Mouse (Mus musculus) hindbrain, embryonic 15.5 days (tissue): ENCODE results near the gene Zfp950. TPM values are rescaled to one million over a fixed set of nuclear protein-coding genes. Genes with fewer than 3 reads are reported as not detected.

Source experiments
- ATAC-seq: fragments of 200-750 bp; cut with Nextera tagmentation; 2 replicates; pipeline ENCODE4 v1.8.0; 2017; ENCODE audit warnings: low read depth, moderate number of reproducible peaks, moderate TSS enrichment; ENCODE audit not compliant: low FRiP score
- H3K27ac ChIP-seq: fragments of 300-500 bp; sonication (generic); replicated peaks from 2 replicates; pipeline ENCODE4 v1.5.1; 2015; ENCODE audit warnings: mild to moderate bottlenecking, inconsistent platforms
- H3K27me3 ChIP-seq: fragments of 300-500 bp; sonication (generic); 2 replicates; pipeline ENCODE4 v1.6.1; 2015; ENCODE audit warnings: control low read depth, inconsistent platforms
- H3K36me3 ChIP-seq: fragments of 300-500 bp; sonication (generic); 2 replicates; pipeline ENCODE4 v1.6.1; 2015; ENCODE audit warnings: control low read depth, inconsistent platforms
- H3K4me1 ChIP-seq: fragments of 300-500 bp; sonication (generic); replicated peaks from 2 replicates; pipeline ENCODE4 v1.6.1; 2015; ENCODE audit warnings: control low read depth, inconsistent platforms
- H3K4me2 ChIP-seq: fragments of 300-500 bp; sonication (generic); 2 replicates; pipeline ENCODE4 v1.6.1; 2015; ENCODE audit warnings: moderate library complexity, mild to moderate bottlenecking, inconsistent platforms
- H3K4me3 ChIP-seq: fragments of 300-500 bp; sonication (generic); 2 replicates; pipeline ENCODE4 v1.5.1; 2015; ENCODE audit warnings: mild to moderate bottlenecking, inconsistent platforms
- H3K9ac ChIP-seq: fragments of 300-500 bp; sonication (generic); 2 replicates; pipeline ENCODE4 v1.6.1; 2015; ENCODE audit warnings: inconsistent platforms
- H3K9me3 ChIP-seq: fragments of 300-500 bp; sonication (generic); 2 replicates; pipeline ENCODE4 v1.6.1; 2016; ENCODE audit warnings: control low read depth, inconsistent platforms
- WGBS: fragments of 180-500 bp; shearing (Covaris S2); methylation state at CpG from one replicate; pipeline ENCODE4 v1.1.7; 2015; 5-methylcytosine and 5-hydroxymethylcytosine counted together
- polyA plus RNA-seq: library from polyadenylated mRNA; unstranded; fragments of >200 nt; fragmentation: Nextera tagmentation; extraction: Ambion mirVana; gene quantifications from 2 replicates; pipeline ENCODE4 v1.2.1, GENCODE M21; 2015

Gene Zfp950
- polyA plus RNA-seq, 1 experiment from 2014 or later = 47.7 TPM

DNA sequence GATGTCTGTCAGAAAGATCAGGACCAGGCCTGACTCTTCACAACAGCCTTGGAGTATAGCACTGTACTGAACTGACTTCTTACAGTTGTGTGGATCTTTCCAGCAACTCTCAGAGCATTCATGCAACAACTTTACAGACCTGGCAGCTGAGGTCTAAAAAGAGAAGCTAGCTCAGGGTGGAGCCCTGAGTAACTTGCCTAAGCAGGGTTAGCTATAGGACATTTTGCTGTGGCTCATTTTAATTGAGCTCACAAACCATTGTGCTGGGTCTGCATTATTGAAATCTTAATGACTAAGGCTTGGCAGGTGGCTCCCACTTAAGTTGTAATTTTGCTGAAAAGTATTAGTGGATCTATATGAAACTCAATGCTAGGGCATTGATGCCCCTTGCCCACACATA is 88.6 kb downstream of the Zfp950 start:
- no peaks in the 10 kb centered on the region for H3K36me3 ChIP-seq
- no peaks in the 10 kb centered on the region for H3K9me3 ChIP-seq
- no peak overlapping the region for H3K4me3 ChIP-seq
- H3K9ac ChIP-seq = no peak overlapping the region
- no peak overlapping the region for H3K27ac ChIP-seq
- no peaks in the 10 kb centered on the region for H3K4me1 ChIP-seq
- H3K4me2 ChIP-seq = no peak overlapping the region
- ATAC-seq = no peak
- no peaks in the 10 kb centered on the region for H3K27me3 ChIP-seq

DNA sequence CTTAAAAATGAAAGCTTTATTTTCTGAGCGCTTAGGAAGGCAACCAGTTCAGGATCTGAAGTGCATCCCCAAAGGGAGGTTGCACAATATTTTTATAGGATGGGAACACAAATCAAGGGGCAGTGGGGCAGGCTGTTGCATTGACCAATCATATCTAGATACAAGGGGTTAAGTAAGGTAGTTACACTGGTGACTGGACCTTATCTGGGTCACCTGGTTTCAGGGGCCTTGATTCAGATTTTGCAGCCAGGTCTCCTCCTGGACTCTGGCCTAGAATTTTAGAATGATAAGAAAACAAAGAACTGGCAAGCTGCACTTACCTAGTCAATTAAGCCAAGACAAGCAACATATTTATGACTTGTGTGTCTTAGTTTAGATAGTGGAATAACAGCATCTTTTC is 89.5 kb downstream of the Zfp950 start:
- Histone ChIP-seq H3K27ac (no peak overlapping the region), H3K4me2 (no peak overlapping the region), H3K27me3 (no peaks in the 10 kb centered on the region), H3K9ac (no peak overlapping the region), H3K4me1 (no peaks in the 10 kb centered on the region), H3K4me3 (no peak overlapping the region), H3K9me3 (no peaks in the 10 kb centered on the region), H3K36me3 (no peaks in the 10 kb centered on the region)
- 100% methylated on average over 1 of the region's 1 CpGs for WGBS
- ATAC-seq = no peak

DNA sequence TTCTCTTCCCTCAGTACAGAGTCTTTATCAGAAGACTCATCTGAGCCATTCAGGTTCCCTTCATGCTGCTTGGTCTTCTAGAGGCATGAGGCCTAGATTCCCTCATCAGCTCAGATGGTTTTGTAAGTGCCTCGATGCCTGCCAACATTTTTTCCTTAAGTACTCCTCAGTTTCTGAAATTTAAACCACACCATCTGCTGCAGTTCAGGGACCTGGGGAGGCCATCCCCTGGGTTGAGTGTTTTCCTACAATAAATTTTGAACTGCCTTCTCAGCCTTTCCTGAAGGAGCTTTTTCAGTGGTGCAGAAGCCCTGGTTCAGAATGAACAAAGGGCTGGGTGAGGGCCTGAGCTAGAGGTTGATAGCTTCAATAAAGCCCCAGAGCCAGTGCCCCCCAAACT is 91.2 kb downstream of the Zfp950 start:
- no peaks in the 10 kb centered on the region for H3K9me3 ChIP-seq
- H3K4me2 ChIP-seq = no peak overlapping the region
- no peaks in the 10 kb centered on the region for H3K4me1 ChIP-seq
- no peak overlapping the region for H3K4me3 ChIP-seq
- no peaks in the 10 kb centered on the region for H3K36me3 ChIP-seq
- no peaks in the 10 kb centered on the region for H3K27me3 ChIP-seq
- no peak for ATAC-seq
- no peak overlapping the region for H3K9ac ChIP-seq
- H3K27ac ChIP-seq = no peak overlapping the region
- WGBS = 64% methylated on average over 1 of the region's 1 CpGs

DNA sequence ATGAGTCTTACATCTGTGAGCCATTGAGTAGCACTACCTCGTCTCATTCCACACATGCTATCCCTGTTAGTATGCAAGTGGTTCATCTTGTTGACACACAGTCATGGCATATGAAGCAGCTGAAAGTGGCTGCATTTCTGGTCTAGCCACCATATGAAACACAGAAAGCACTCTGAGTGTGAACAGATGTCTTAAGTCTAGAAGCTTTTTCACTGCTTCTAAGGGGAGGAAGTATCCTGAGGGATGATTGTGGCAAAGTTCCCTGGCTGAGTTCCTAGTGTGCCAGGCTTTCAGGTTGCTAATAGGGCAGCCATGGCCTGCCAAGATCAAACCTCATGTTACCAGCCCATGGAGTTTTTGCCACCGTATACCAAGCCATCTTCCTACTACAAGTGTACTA is 92.0 kb downstream of the Zfp950 start:
- H3K9me3 ChIP-seq = no peaks in the 10 kb centered on the region
- H3K4me1 ChIP-seq = no peaks in the 10 kb centered on the region
- H3K4me2 ChIP-seq = no peak overlapping the region
- H3K36me3 ChIP-seq = no peaks in the 10 kb centered on the region
- no peak overlapping the region for H3K27ac ChIP-seq
- H3K9ac ChIP-seq = no peak overlapping the region
- WGBS = 84% methylated on average over 2 of the region's 2 CpGs
- ATAC-seq = no peak
- H3K4me3 ChIP-seq = no peak overlapping the region
- no peaks in the 10 kb centered on the region for H3K27me3 ChIP-seq

DNA sequence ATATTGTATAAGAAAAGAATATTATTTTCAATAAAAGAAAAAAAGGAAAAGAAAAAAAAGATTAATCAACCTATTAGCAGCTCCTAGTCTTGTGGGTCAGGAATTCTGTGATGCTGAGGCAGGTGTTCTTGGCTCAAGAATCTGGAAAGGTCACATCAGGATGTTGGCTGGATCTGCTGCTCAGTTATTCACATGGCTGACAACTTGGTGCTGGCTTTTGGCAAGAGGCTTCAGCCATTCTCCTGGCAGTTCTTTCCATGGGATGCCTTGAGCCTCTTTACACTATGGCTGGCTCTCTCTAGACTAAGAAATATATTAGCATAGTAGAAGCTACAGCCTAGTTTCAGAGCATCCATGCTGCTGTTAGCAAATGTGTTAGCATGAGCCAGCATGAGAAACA is 101.5 kb downstream of the Zfp950 start:
- Histone ChIP-seq H3K4me1 (no peaks in the 10 kb centered on the region), H3K9me3 (no peaks in the 10 kb centered on the region), H3K9ac (no peak overlapping the region), H3K4me2 (no peak overlapping the region), H3K27me3 (no peaks in the 10 kb centered on the region), H3K36me3 (no peaks in the 10 kb centered on the region), H3K27ac (no peak overlapping the region), H3K4me3 (no peak overlapping the region)
- no peak for ATAC-seq

DNA sequence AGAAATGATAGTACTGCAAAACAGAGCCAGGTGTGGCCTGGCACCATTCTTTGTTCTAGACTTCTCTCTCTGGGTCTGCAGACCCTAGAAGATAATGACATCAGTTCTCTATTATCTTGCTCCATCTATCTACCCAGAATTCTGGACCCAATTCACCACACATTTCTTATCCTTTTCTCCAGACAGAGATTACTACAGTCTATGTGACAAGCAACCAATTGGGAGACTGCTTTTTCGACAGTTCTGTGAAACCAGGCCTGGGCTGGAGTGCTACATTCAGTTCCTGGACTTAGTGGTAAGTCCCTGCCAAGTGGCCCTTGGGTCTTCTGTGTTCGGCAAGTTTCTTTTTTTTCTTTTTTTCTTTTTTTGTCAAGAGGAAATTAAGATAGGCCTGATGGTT is 109.1 kb downstream of the Zfp950 start:
- H3K4me2 ChIP-seq = no peak overlapping the region
- WGBS = 83% methylated on average over 2 of the region's 2 CpGs
- H3K9me3 ChIP-seq = no peaks in the 10 kb centered on the region
- H3K9ac ChIP-seq = no peak overlapping the region
- no peak overlapping the region for H3K27ac ChIP-seq
- H3K36me3 ChIP-seq = no peaks in the 10 kb centered on the region
- H3K27me3 ChIP-seq = no peaks in the 10 kb centered on the region
- H3K4me1 ChIP-seq = no peaks in the 10 kb centered on the region
- no peak overlapping the region for H3K4me3 ChIP-seq
- ATAC-seq = no peak

DNA sequence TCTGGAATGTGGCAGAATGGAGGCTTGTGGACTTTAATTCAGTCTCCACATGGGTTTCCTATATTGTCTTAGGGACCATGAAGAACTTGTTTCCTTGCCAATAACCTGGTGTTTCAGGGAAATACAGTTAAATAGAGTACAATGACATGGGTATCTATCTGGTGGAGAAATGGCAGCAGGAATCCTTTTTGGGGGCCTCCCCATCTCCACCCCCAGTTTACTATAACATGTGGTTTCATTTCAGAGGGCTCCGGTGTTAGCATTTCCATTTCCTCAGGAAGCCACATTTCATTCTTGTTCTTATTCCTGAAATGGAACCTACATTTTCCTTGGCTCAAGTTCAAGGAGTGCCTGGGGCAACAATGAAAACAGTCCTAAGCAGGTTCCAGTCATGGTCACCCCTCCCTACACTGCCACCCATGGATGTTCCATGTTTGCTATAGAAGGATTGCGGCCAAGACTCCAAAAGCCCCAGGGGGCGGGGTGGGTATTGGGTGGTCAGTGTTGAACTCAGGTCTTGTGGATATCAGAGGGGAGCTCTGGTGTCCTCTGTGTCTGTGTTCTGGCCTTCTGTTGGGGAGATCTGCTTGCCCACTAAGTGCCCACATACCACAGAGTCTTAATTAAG is 118.6 kb downstream of the Zfp950 start:
- Histone ChIP-seq H3K9ac (no peak overlapping the region), H3K27ac (no peak overlapping the region), H3K4me1 (no peaks in the 10 kb centered on the region), H3K36me3 (no peaks in the 10 kb centered on the region), H3K9me3 (no peaks in the 10 kb centered on the region), H3K4me3 (no peak overlapping the region), H3K27me3 (no peaks in the 10 kb centered on the region), H3K4me2 (no peak overlapping the region)
- 91% methylated on average over 3 of the region's 3 CpGs for WGBS
- no peak for ATAC-seq

DNA sequence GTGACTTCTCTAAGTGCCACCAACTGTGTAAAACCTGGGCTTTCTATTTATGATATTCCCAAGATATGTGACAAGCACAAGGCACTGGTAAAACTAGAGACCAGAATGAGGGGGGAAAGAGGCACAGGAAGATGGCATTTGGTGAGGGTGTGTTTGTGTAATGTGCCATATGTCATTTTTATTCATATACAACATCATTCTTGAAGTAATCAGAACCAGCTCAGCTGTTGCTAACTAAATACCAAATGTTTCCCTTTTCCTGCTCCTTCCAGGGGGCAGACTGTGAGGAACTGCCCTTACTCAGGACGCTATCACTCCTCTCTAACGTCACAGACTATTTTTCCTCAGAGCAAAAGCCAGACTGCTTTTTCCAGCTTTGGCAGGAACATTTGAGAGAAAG is 119.1 kb downstream of the Zfp950 start:
- Histone ChIP-seq H3K27me3 (no peaks in the 10 kb centered on the region), H3K9ac (no peak overlapping the region), H3K4me2 (no peak overlapping the region), H3K36me3 (no peaks in the 10 kb centered on the region), H3K4me3 (no peak overlapping the region), H3K9me3 (no peaks in the 10 kb centered on the region), H3K27ac (no peak overlapping the region), H3K4me1 (no peaks in the 10 kb centered on the region)
- WGBS = 76% methylated on average over 2 of the region's 2 CpGs
- ATAC-seq = no peak

DNA sequence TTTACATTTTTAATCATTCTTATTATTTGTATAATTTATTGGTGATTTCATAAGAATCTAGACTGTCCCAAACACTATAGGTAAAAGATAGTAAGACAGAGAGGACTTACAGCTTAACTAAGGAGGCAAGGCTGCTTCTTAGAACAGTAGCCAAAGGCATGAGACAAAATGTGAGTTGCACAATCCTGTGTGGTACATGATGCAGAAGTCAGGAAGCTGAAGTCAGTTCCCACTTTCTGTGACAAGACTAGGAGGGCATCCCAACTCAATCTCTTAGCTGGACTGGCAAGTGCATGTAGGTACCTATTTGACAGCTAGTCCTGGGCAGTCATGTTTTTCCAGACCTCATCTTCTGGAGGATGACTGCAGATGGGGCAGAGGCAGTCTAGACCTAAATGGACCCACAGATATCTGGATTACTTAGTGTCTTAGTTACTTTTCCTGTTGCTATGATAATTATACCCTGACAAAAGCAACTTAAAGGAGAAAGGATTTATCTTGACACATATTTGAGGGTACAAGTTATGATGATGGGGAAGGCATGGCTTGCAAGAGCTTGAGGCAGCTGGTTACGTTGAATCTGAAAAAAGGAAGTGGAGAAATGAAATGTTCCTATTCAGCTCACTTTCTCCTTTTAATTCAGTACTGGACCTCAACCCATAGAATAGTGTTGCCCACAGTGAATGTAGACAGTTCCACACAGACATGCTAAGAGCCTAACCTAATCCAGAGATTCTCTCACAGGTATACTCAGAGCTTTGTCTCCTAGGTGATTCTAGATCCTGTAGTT is 123.0 kb downstream of the Zfp950 start:
- no peak for ATAC-seq
- 85% methylated on average over 1 of the region's 1 CpGs for WGBS
- H3K36me3 ChIP-seq = no peaks in the 10 kb centered on the region
- no peak overlapping the region for H3K9ac ChIP-seq
- no peak overlapping the region for H3K4me3 ChIP-seq
- no peaks in the 10 kb centered on the region for H3K4me1 ChIP-seq
- H3K27ac ChIP-seq = no peak overlapping the region
- H3K27me3 ChIP-seq = no peaks in the 10 kb centered on the region
- no peaks in the 10 kb centered on the region for H3K9me3 ChIP-seq
- no peak overlapping the region for H3K4me2 ChIP-seq

DNA sequence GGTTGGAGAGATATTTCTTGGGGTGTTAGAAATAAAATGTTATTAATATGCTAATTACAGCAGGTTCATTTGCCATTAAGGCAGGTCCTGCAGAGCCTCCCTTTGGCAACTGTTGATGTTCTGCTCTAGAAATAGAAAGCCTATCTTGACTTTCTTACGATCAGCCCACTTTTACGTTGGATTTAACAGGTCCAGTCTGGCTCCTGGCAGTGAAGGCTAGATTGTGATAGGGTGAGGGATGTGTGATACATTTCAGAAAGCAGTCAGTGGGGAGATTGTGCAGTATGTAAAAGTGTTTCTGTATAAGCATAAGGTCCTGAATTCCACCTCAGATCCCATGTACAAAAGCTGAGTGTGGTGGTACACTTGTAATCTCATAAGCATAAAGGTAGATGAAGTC is 131.4 kb downstream of the Zfp950 start:
- no peak for ATAC-seq

More for the DNA sequence above, 131.4 kb downstream of the Zfp950 start:
- Histone ChIP-seq H3K9me3 (no peaks in the 10 kb centered on the region), H3K9ac (no peak overlapping the region), H3K4me2 (no peak overlapping the region), H3K4me3 (no peak overlapping the region), H3K4me1 (no peaks in the 10 kb centered on the region), H3K36me3 (no peaks in the 10 kb centered on the region), H3K27me3 (no peaks in the 10 kb centered on the region), H3K27ac (no peak overlapping the region)
- WGBS = 83% methylated on average over 2 of the region's 2 CpGs
